Mouse (Mus musculus): ENCODE results near the gene Rnh1.

DNA sequence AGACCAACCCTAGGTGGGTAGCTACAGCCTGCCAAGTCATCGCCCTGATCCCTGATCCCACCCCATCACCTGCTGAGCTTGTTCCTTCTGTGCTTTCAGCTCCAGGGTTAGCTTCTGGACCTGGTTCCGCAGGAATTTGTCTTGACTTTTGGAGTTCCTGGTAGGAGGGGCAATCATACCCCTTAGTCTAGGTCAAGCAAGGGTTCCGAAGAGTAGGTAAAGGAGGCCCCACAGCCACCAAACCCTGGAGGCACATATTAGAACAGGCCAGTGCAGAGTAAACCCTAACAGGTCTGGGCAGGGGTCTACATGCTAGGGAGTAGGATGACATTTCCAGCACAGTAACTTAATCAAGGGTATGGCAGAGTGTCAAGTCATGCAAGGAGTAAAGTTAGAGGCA lies 40.5 kb upstream of the Rnh1 start:
- no peak for TF ChIP-seq CTCF (IDR thresholded peaks at IDR 0.05; ENCODE audit: borderline replicate concordance, extremely low read depth, insufficient read depth, insufficient read length)
- no peak for TF ChIP-seq POLR2A (IDR thresholded peaks at IDR 0.05; ENCODE audit: borderline replicate concordance, extremely low read depth, insufficient read depth, insufficient read length, poor library complexity, severe bottlenecking)
